Comparison of ENCODE assay signal across 10 mouse cellular contexts in genomic region chr5:139798168-139798900, GRCm38 (mm10). TPM values are rescaled to one million over a fixed set of nuclear protein-coding genes. Genes with fewer than 3 reads are reported as not detected.
DNase-seq lines count a peak whose midpoint lies in the region; ATAC-seq lines count a peak whose summit lies in the region.
"Had no signal": no experiment of that assay in that cellular context is flagged by ENCODE, and none has a peak within 500 bp of the region (broad histone marks: within the 10 kb centered on the region; RNA-seq: fewer than 3 reads in every experiment).

No protein-coding gene starts in this region.

- no peaks in the 10 kb centered on the region for H3K9me3 ChIP-seq in lung, embryonic 15.5 days
- no peaks in the 10 kb centered on the region for H3K9me3 ChIP-seq in heart, embryonic 14.5 days (ENCODE audit: control insufficient read depth, low read length)
- H3K9me3 ChIP-seq in liver, embryonic 11.5 days (ENCODE audit: control insufficient read depth, low read length), result no peaks in the 10 kb centered on the region
- no peaks in the 10 kb centered on the region for H3K9me3 ChIP-seq in stomach, embryonic 16.5 days (replicated peaks; ENCODE audit: control insufficient read depth, low read length)

- peak overlapping the region; percentile 46 for H3K4me2 ChIP-seq in lung, embryonic 15.5 days
- peak overlapping the region; percentile 58 for H3K4me2 ChIP-seq in heart, embryonic 14.5 days (ENCODE audit: low read length)
- H3K4me2 ChIP-seq in liver, embryonic 11.5 days, result no peak overlapping the region
- no peak overlapping the region for H3K4me2 ChIP-seq in stomach, embryonic 16.5 days (ENCODE audit: low read depth, low read length)

- ATAC-seq in lung, embryonic 15.5 days (ENCODE audit: borderline replicate concordance, extremely low read depth, low FRiP score, low TSS enrichment), result no peak; the same call in 1 of the 2 replicates
- ATAC-seq in heart, embryonic 14.5 days (ENCODE audit: insufficient number of reproducible peaks, insufficient read depth, low FRiP score, low read depth), result no peak
- no peak for ATAC-seq in liver, embryonic 11.5 days (replicated peaks; ENCODE audit: low FRiP score)
- ATAC-seq in stomach, embryonic 16.5 days (ENCODE audit: insufficient read depth, low FRiP score), result no peak
- ATAC-seq in frontal cortex, adult (ENCODE audit: low TSS enrichment), result no peak

- H3K4me3 ChIP-seq in lung, embryonic 15.5 days, result 0 out of 2 replicates have a peak overlapping the region, but pooled peaks have one; percentile 8
- H3K4me3 ChIP-seq in heart, embryonic 14.5 days (ENCODE audit: control insufficient read depth in 1 of 2, insufficient read depth in 1 of 2, low read depth in 1 of 2, low read length in 2 of 2), result peak overlapping the region; percentile 20 to 23; a peak in 2 of 4 replicates
- H3K4me3 ChIP-seq in liver, embryonic 11.5 days (ENCODE audit: low read depth, low read length), result no peak overlapping the region
- H3K4me3 ChIP-seq in stomach, embryonic 16.5 days (replicated peaks; ENCODE audit: low read length), result no peak overlapping the region

- H3K27me3 ChIP-seq in lung, embryonic 15.5 days, result no peaks in the 10 kb centered on the region
- no peaks in the 10 kb centered on the region for H3K27me3 ChIP-seq in heart, embryonic 14.5 days (ENCODE audit: control insufficient read depth, insufficient read depth, low read length)
- no peaks in the 10 kb centered on the region for H3K27me3 ChIP-seq in liver, embryonic 11.5 days (replicated peaks; ENCODE audit: control insufficient read depth, insufficient read depth, low read length)
- no peaks in the 10 kb centered on the region for H3K27me3 ChIP-seq in stomach, embryonic 16.5 days (ENCODE audit: control insufficient read depth, insufficient read depth, low read length)

- peak overlapping the region; percentile 89 for H3K27ac ChIP-seq in lung, embryonic 15.5 days
- H3K27ac ChIP-seq in heart, embryonic 14.5 days (replicated peaks in 1 of 2; ENCODE audit: control insufficient read depth in 1 of 2, insufficient read depth in 1 of 2, low read depth in 2 of 2, low read length in 2 of 2), result peak overlapping the region; percentile 94
- H3K27ac ChIP-seq in liver, embryonic 11.5 days (ENCODE audit: low read depth, low read length), result 0 out of 2 replicates have a peak overlapping the region, but pooled peaks have one; percentile 3
- H3K27ac ChIP-seq in stomach, embryonic 16.5 days (ENCODE audit: low read length), result no peak overlapping the region

- peaks cover 59% of the 10 kb centered on the region for H3K4me1 ChIP-seq in lung, embryonic 15.5 days
- H3K4me1 ChIP-seq in heart, embryonic 14.5 days (ENCODE audit: control insufficient read depth in 2 of 2, insufficient read depth in 2 of 2, low read length in 2 of 2), result peaks cover 56 to 76% of the 10 kb centered on the region in 2 experiments
- H3K4me1 ChIP-seq in liver, embryonic 11.5 days (replicated peaks; ENCODE audit: control insufficient read depth, insufficient read depth, low read length), result peaks cover 59% of the 10 kb centered on the region
- peaks cover 50% of the 10 kb centered on the region for H3K4me1 ChIP-seq in stomach, embryonic 16.5 days (ENCODE audit: control insufficient read depth, insufficient read depth, low read length)

- peak overlapping the region; percentile 15; the same call in 1 of the 2 replicates for H3K9ac ChIP-seq in lung, embryonic 15.5 days
- H3K9ac ChIP-seq in heart, embryonic 14.5 days (ENCODE audit: low read length), result peak overlapping the region; percentile 65
- H3K9ac ChIP-seq in liver, embryonic 11.5 days (ENCODE audit: low read depth, low read length), result no peak overlapping the region
- peak overlapping the region; percentile 49 for H3K9ac ChIP-seq in stomach, embryonic 16.5 days (ENCODE audit: low read length)

- H3K36me3 ChIP-seq in lung, embryonic 15.5 days, result peaks cover 21% of the 10 kb centered on the region
- H3K36me3 ChIP-seq in heart, embryonic 14.5 days (ENCODE audit: control insufficient read depth, insufficient read depth, low read length), result peaks cover 40% of the 10 kb centered on the region
- peaks cover 31% of the 10 kb centered on the region for H3K36me3 ChIP-seq in liver, embryonic 11.5 days (ENCODE audit: control insufficient read depth, insufficient read depth, low read length)
- no peaks in the 10 kb centered on the region for H3K36me3 ChIP-seq in stomach, embryonic 16.5 days (ENCODE audit: control insufficient read depth, insufficient read depth, low read length)

- 39% methylated on average over 11 of the region's 12 CpGs for WGBS in lung, embryonic 15.5 days
- 42% methylated on average over 12 of the region's 12 CpGs for WGBS in heart, embryonic 14.5 days
- WGBS in liver, embryonic 11.5 days, result 60% methylated on average over 12 of the region's 12 CpGs
- 44% methylated on average over 12 of the region's 12 CpGs for WGBS in stomach, embryonic 16.5 days

- DNase-seq in lung, adult 18-20 months, result no peak
- DNase-seq in liver, embryonic 11.5 days (ENCODE audit: low spot score), result no peak
- DNase-seq in ovary, postnatal 14 days (ENCODE audit: low spot score), result no peak
- no peak for DNase-seq in thymus, postnatal 25 days

RNA-seq across cellular contexts. Expression of gene Mafk, which starts 7.0 kb away (rescaled TPM):
- polyA plus RNA-seq in lung, embryonic 15.5 days (2015; fragmentation: Nextera tagmentation; extraction: Ambion mirVana), result 14.1 and 15.3 TPM in 2 replicates
- 10.6 and 11.2 TPM in 2 replicates for polyA plus RNA-seq in heart, embryonic 14.5 days (2014; fragmentation: Nextera tagmentation; extraction: Ambion mirVana)
- 30.4 and 35.1 TPM in 2 replicates for polyA plus RNA-seq in liver, embryonic 11.5 days (2014; fragmentation: Nextera tagmentation; extraction: Ambion mirVana)
- polyA plus RNA-seq in stomach, embryonic 16.5 days (2015; fragmentation: Nextera tagmentation; extraction: Ambion mirVana), result 18.9 and 22.3 TPM in 2 replicates

RNA-seq across cellular contexts. Expression of gene Tmem184a, which starts 21.4 kb away (rescaled TPM):
- 12.5 and 13.2 TPM in 2 replicates for polyA plus RNA-seq in lung, embryonic 15.5 days (2015; fragmentation: Nextera tagmentation; extraction: Ambion mirVana)
- 0.05 and 0.19 TPM in 2 replicates for polyA plus RNA-seq in heart, embryonic 14.5 days (2014; fragmentation: Nextera tagmentation; extraction: Ambion mirVana)
- polyA plus RNA-seq in liver, embryonic 11.5 days (2014; fragmentation: Nextera tagmentation; extraction: Ambion mirVana), result 2.3 and 2.7 TPM in 2 replicates
- 39.7 and 42.4 TPM in 2 replicates for polyA plus RNA-seq in stomach, embryonic 16.5 days (2015; fragmentation: Nextera tagmentation; extraction: Ambion mirVana)

RNA-seq across cellular contexts. Expression of gene Ints1, which starts 22.9 kb away (rescaled TPM):
- polyA plus RNA-seq in lung, embryonic 15.5 days (2015; fragmentation: Nextera tagmentation; extraction: Ambion mirVana), result 22.8 and 24.7 TPM in 2 replicates
- 17.1 and 19.8 TPM in 2 replicates for polyA plus RNA-seq in heart, embryonic 14.5 days (2014; fragmentation: Nextera tagmentation; extraction: Ambion mirVana)
- 34.9 TPM in 2 replicates for polyA plus RNA-seq in liver, embryonic 11.5 days (2014; fragmentation: Nextera tagmentation; extraction: Ambion mirVana)
- polyA plus RNA-seq in stomach, embryonic 16.5 days (2015; fragmentation: Nextera tagmentation; extraction: Ambion mirVana), result 20.2 and 21.0 TPM in 2 replicates

RNA-seq across cellular contexts. Expression of gene Gm26938, which starts 27.9 kb away (rescaled TPM):
- polyA plus RNA-seq in lung, embryonic 15.5 days (2015; fragmentation: Nextera tagmentation; extraction: Ambion mirVana), result not detected in 2 replicates
- polyA plus RNA-seq in heart, embryonic 14.5 days (2014; fragmentation: Nextera tagmentation; extraction: Ambion mirVana), result not detected in 2 replicates
- polyA plus RNA-seq in liver, embryonic 11.5 days (2014; fragmentation: Nextera tagmentation; extraction: Ambion mirVana), result not detected in 2 replicates
- polyA plus RNA-seq in stomach, embryonic 16.5 days (2015; fragmentation: Nextera tagmentation; extraction: Ambion mirVana), result not detected in 2 replicates
- polyA plus RNA-seq: liver, adult 2 months; spleen, adult 2 months had no signal

RNA-seq across cellular contexts. Expression of gene Psmg3, which starts 28.4 kb away (rescaled TPM):
- 73.9 and 76.8 TPM in 2 replicates for polyA plus RNA-seq in lung, embryonic 15.5 days (2015; fragmentation: Nextera tagmentation; extraction: Ambion mirVana)
- 41.1 and 44.5 TPM in 2 replicates for polyA plus RNA-seq in heart, embryonic 14.5 days (2014; fragmentation: Nextera tagmentation; extraction: Ambion mirVana)
- polyA plus RNA-seq in liver, embryonic 11.5 days (2014; fragmentation: Nextera tagmentation; extraction: Ambion mirVana), result 112 and 124 TPM in 2 replicates
- 62.5 and 62.9 TPM in 2 replicates for polyA plus RNA-seq in stomach, embryonic 16.5 days (2015; fragmentation: Nextera tagmentation; extraction: Ambion mirVana)

Comparison
In these comparisons a context has a peak if more than half of its experiments do, and no peak if none do; other contexts are left out.
1. H3K4me2 ChIP-seq: peak in lung, embryonic 15.5 days (single experiment) and heart, embryonic 14.5 days (single experiment); none in liver, embryonic 11.5 days (single experiment) and stomach, embryonic 16.5 days (single experiment).
2. H3K4me3 ChIP-seq: peak in lung, embryonic 15.5 days (single experiment) and heart, embryonic 14.5 days (2 of 2); none in liver, embryonic 11.5 days (single experiment) and stomach, embryonic 16.5 days (single experiment).